Mouse (Mus musculus) limb, embryonic 15.5 days (tissue): ENCODE measurements around the gene Mbtd1. TPM values are rescaled to one million over a fixed set of nuclear protein-coding genes. Genes with fewer than 3 reads are reported as not detected.

Source experiments
- ATAC-seq: fragments of 200-750 bp; cut with Nextera tagmentation; 2 replicates; pipeline ENCODE4 v1.8.0; 2017; ENCODE audit warnings: low read depth, moderate TSS enrichment; ENCODE audit not compliant: insufficient number of reproducible peaks, low FRiP score, low TSS enrichment
- H3K27ac ChIP-seq: fragments of 300-500 bp; sonication (generic); 2 replicates; pipeline ENCODE4 v1.5.1; 2015; ENCODE audit warnings: moderate library complexity, mild to moderate bottlenecking, inconsistent platforms
- H3K27me3 ChIP-seq: fragments of 300-500 bp; sonication (generic); 2 replicates; pipeline ENCODE4 v1.6.1; 2015; ENCODE audit warnings: inconsistent platforms
- H3K36me3 ChIP-seq: fragments of 300-500 bp; sonication (generic); 2 replicates; pipeline ENCODE4 v1.6.1; 2015; ENCODE audit warnings: inconsistent platforms
- H3K4me1 ChIP-seq: fragments of 300-500 bp; sonication (generic); 2 replicates; pipeline ENCODE4 v1.6.1; 2015; ENCODE audit warnings: inconsistent platforms
- H3K4me2 ChIP-seq: fragments of 300-500 bp; sonication (generic); 2 replicates; pipeline ENCODE4 v1.6.1; 2015; ENCODE audit warnings: mild to moderate bottlenecking, inconsistent platforms
- H3K4me3 ChIP-seq: fragments of 300-500 bp; sonication (generic); 2 replicates; pipeline ENCODE4 v1.5.1; 2015; ENCODE audit warnings: mild to moderate bottlenecking, inconsistent platforms
- H3K9ac ChIP-seq: fragments of 300-500 bp; sonication (generic); 2 replicates; pipeline ENCODE4 v1.6.1; 2015; ENCODE audit warnings: inconsistent platforms
- H3K9me3 ChIP-seq: fragments of 300-500 bp; sonication (generic); 2 replicates; pipeline ENCODE4 v1.6.1; 2016; ENCODE audit warnings: inconsistent platforms
- WGBS: fragments of 180-500 bp; shearing (Covaris S2); methylation state at CpG from one replicate; pipeline ENCODE4 v1.1.7; 2015; 5-methylcytosine and 5-hydroxymethylcytosine counted together
- polyA plus RNA-seq: library from polyadenylated mRNA; unstranded; fragments of >200 nt; fragmentation: Nextera tagmentation; extraction: Ambion mirVana; gene quantifications from 2 replicates; pipeline ENCODE4 v1.2.1, GENCODE M21; 2015

Mbtd1 gene
- polyA plus RNA-seq, 1 experiment from 2014 or later = 32.4 TPM

DNA sequence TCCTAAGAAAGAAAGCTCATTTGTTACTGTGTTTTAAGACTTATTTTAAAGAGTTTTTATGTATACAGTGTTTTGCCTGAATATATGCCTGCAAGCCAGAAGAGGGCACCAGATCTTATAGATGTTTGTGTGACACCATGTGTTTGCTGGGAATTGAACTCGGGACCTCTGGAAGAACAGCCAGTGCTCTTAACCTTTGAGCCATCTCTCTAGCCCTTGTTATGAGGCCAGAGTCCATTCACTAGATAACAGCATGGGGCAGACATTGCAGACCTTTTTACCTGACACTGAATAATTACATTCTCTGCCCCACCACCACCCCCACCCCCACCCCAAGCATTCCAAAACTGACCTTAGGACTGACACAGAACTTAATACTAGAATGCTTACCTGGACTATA, 64.4 kb downstream of the Mbtd1 start:
- Histone ChIP-seq H3K9ac (no peak overlapping the region), H3K27ac (no peak overlapping the region), H3K9me3 (no peaks in the 10 kb centered on the region), H3K4me1 (peaks cover 11% of the 10 kb centered on the region), H3K36me3 (peaks cover 64% of the 10 kb centered on the region), H3K4me2 (no peak overlapping the region), H3K27me3 (no peaks in the 10 kb centered on the region), H3K4me3 (no peak overlapping the region)
- 80% methylated on average over 1 of the region's 1 CpGs for WGBS
- ATAC-seq = no peak

DNA sequence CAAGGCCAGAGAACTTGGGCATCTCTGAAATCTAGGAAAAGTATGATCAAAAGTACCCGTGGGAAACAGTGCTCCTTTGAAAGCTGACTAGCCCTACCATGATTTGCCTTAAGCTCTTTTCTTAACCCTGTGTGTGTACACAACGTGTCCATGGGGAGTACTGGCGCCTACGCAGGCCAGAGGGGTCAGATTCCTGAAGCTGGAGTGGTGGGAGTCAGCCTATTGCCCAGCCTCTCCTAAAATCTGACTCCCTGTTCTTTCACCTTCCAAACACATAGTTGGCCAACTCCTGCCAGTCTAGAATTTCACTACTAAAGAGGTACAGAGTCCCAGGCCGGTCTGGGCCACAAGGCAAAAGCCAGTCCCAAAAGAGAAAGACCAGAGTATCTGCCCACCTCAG, 66.7 kb downstream of the Mbtd1 start:
- Histone ChIP-seq H3K9ac (no peak overlapping the region), H3K27ac (no peak overlapping the region), H3K27me3 (no peaks in the 10 kb centered on the region), H3K4me3 (no peak overlapping the region), H3K4me1 (peaks cover 25% of the 10 kb centered on the region), H3K4me2 (no peak overlapping the region), H3K9me3 (no peaks in the 10 kb centered on the region), H3K36me3 (peaks cover 58% of the 10 kb centered on the region)
- no peak for ATAC-seq
- 75% methylated on average over 5 of the region's 5 CpGs for WGBS

DNA sequence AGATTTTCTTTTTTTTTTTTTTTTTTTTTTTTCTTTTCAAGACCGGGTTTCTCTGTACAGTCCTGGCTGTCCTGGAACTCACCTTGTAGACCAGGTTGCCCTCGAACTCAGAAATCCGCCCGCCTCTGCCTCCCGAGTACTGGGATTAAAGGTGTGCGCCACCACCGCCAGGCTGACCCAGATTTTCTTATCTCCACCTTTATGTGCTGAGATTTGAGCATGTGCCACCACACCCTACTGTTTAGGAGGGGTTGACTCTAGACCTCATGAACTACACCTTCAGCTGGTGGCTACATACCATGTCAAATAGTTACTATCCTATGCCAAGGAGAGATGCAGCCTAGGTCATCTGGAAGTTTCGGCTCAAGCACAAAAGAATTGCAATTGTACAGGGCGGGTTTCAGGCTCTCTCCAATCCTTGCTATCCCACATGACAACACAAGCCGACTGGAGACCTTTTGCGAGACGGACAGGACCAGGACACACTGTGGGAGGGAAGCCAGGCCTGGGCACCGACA, 69.1 kb downstream of the Mbtd1 start:
- Histone ChIP-seq H3K36me3 (peaks cover 54% of the 10 kb centered on the region), H3K9me3 (no peaks in the 10 kb centered on the region), H3K4me3 (peak overlapping the region; percentile 63), H3K27me3 (no peaks in the 10 kb centered on the region), H3K4me1 (peaks cover 25% of the 10 kb centered on the region), H3K4me2 (peak overlapping the region; percentile 89), H3K9ac (peak overlapping the region; percentile 68), H3K27ac (peak overlapping the region; percentile 93)
- ATAC-seq = no peak
- WGBS = 36% methylated on average over 13 of the region's 13 CpGs

DNA sequence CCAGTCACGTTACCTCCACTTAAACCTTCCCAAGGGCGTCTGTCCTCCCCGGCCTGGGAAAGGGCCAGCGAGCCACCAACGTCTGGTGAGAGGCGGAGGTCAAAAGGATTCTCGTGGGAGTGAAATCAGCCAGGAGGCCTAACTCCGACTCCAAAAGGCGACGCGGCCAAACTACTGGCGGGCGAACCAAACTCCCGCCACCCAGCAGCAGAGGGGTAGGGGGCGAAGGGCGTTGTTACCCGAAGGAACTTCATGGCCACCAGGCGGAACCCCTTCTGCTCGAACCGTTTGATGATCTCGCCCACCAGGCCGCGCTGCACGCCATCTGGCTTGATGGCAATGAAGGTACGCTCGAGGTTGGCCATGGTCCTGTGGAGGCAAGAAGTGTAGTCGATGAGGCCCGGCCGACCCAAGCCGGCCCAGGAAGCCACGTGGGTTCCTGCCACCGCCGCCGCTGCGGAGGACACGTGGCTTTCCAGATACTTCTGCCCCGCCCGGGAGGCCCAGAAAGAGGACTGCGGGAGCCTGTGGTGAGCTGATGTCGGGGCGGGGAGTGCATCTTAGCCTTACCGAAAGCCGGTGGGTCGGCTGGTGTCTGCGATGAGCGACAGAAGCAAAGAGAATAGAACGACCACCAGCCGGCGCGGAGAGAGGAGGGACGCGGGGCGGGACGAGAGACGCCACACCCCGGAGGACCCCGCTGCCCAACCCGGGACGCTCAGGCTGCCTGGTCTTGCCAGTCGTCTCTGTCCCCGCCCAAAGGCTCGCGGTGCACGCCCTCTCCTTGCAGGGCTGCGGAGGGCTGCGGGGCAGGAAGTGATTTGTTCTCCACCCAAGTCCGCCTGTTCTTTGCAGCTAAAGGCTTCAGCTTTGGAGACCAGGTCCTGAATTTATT, 69.9 kb downstream of the Mbtd1 start:
- H3K27ac ChIP-seq = peak overlapping the region; percentile 93
- ATAC-seq = peak; percentile 95
- no peaks in the 10 kb centered on the region for H3K9me3 ChIP-seq
- H3K4me2 ChIP-seq = peak overlapping the region; percentile 89
- H3K36me3 ChIP-seq = peaks cover 52% of the 10 kb centered on the region
- H3K27me3 ChIP-seq = no peaks in the 10 kb centered on the region
- H3K9ac ChIP-seq = peak overlapping the region; percentile 68
- peaks cover 25% of the 10 kb centered on the region for H3K4me1 ChIP-seq
- peak overlapping the region; percentile 63 for H3K4me3 ChIP-seq
- under 1% methylated on average over 67 of the region's 67 CpGs for WGBS

DNA sequence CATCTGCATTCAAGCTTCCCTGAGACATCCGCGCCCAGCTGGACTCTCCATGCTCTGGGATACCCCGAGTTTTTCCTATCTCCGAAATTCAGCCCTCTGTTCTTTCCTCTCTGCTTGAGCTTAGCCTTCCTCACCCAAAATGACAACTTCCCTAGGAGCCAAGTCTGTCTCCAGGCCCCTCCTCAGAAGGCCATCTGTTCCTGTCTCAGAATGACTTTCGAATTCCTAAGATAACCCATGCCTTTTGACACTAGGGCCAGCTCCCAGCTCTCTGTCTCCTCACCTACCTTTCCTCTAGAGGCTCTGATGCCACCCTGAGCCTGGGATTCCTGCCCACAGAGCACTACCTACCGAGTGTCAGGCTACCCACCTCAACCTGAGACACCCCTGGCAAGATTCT, 70.5 kb downstream of the Mbtd1 start, which contains the start of gene Nme2:
Gene Nme2, minus strand, starts transcription at position 101 of the 400 bp plus-strand sequence.
- Histone ChIP-seq H3K4me2 (peak within 1 kb of the TSS; percentile 89), H3K27me3 (no peaks in the 10 kb centered on the region), H3K9ac (peak within 1 kb of the TSS; percentile 68), H3K9me3 (no peaks in the 10 kb centered on the region), H3K27ac (peak within 1 kb of the TSS; percentile 93), H3K4me1 (peaks cover 25% of the 10 kb centered on the region), H3K4me3 (peak within 1 kb of the TSS; percentile 63), H3K36me3 (peaks cover 52% of the 10 kb centered on the region)
- peak; percentile 15; the same call in 1 of the 2 replicates for ATAC-seq
- 2% methylated on average over 6 of the region's 6 CpGs for WGBS

DNA sequence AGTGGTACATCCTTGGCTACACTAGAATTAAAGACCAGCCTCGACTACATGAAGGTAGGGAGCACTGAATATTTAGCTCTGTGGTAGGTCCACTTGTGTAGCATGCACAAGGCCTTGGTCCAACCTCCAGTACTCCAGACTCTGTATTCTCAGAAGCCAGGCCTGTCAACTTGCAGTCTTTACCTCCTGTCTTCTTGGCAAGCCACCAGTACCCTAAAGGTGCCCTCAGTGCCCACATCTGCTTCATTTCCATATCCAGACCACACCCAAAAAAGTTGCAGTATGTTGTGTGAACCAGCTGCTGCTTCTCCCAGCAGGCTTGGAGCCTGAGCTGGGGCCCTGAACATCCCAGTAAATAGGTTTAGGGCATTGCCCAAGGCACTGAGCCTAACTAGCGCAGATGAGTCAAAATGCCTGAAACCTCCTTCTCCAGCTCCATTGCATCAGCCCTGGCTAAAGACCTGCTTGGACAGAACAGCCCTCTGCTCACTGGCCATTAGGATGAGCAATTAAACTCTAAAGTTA, 71.4 kb downstream of the Mbtd1 start:
- 85% methylated on average over 2 of the region's 2 CpGs for WGBS
- Histone ChIP-seq H3K4me1 (peaks cover 25% of the 10 kb centered on the region), H3K9ac (no peak overlapping the region), H3K4me2 (no peak overlapping the region), H3K4me3 (no peak overlapping the region), H3K27ac (peak overlapping the region; percentile 93; the same call in 1 of the 2 replicates), H3K27me3 (no peaks in the 10 kb centered on the region), H3K36me3 (peaks cover 48% of the 10 kb centered on the region), H3K9me3 (no peaks in the 10 kb centered on the region)
- ATAC-seq = no peak

DNA sequence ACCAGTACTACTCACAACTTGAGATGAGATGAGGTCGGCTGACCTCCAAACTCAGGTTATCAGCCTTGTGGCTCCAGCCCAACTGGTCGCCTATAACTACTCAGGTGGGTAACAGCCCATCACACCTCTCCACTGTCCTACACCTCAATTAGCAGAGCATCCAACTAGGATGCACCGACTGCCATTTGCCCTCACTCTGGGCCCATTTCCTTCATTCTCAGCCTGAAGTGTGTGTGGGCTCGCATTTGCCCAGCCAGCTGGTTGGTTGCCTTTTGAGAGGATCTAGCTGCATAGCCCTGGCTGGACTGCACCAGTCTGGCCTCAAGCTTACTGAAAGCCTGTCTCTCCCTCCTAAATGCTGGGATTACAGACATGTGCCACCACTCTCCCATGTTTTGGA, 72.1 kb downstream of the Mbtd1 start:
- ATAC-seq = no peak
- Histone ChIP-seq H3K36me3 (peaks cover 48% of the 10 kb centered on the region), H3K27me3 (no peaks in the 10 kb centered on the region), H3K4me2 (no peak overlapping the region), H3K9me3 (no peaks in the 10 kb centered on the region), H3K27ac (no peak overlapping the region), H3K4me1 (peaks cover 25% of the 10 kb centered on the region), H3K9ac (no peak overlapping the region), H3K4me3 (no peak overlapping the region)
- WGBS = 77% methylated on average over 4 of the region's 4 CpGs

DNA sequence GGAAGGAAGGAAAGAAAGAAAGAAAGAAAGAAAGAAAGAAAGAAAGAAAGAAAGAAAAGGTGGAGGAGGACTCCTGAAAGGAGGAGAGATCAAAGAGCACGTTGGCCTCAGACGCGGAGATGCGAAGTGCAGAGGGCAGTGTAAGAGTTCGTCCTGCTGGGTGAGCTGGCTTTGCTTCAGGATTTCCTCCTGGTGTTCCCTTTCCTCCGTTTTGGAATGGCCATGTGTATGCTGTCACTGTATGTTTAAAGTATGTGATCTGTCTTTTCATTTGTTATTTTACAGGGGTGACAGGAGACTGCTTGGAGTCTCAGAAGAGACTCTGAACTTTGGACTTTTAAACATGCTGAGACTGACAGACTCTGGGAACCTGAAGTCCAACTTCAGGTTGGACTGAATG, 75.8 kb downstream of the Mbtd1 start:
- 92% methylated on average over 6 of the region's 6 CpGs for WGBS
- H3K27me3 ChIP-seq = no peaks in the 10 kb centered on the region
- peaks cover 7% of the 10 kb centered on the region for H3K4me1 ChIP-seq
- H3K9me3 ChIP-seq = no peaks in the 10 kb centered on the region
- no peak overlapping the region for H3K27ac ChIP-seq
- H3K36me3 ChIP-seq = peaks cover 76% of the 10 kb centered on the region
- no peak overlapping the region for H3K9ac ChIP-seq
- no peak for ATAC-seq
- H3K4me2 ChIP-seq = no peak overlapping the region
- no peak overlapping the region for H3K4me3 ChIP-seq

DNA sequence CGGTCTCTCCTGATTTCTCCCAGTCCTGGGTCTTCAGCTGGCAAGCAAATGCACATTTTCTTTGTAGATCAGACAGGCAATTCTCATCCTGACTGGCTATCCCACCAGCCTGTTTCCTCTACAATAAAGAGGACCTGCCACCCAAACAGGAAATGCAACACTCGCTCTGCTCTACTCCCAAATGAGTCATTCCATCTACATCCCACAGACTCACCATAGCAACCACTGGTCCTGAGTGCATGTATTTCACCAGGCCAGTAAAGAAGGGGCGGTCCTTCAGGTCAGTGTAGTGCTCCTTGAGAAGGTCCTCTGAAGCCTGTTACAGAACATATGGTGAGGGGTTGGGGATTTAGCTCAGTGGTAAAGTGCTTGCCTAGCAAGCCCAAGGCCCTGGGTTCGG, 77.4 kb downstream of the Mbtd1 start:
- Histone ChIP-seq H3K4me1 (peaks cover 5% of the 10 kb centered on the region), H3K27ac (no peak overlapping the region), H3K36me3 (peaks cover 73% of the 10 kb centered on the region), H3K4me2 (no peak overlapping the region), H3K27me3 (no peaks in the 10 kb centered on the region), H3K9ac (no peak overlapping the region), H3K9me3 (no peaks in the 10 kb centered on the region), H3K4me3 (no peak overlapping the region)
- WGBS = 88% methylated on average over 4 of the region's 4 CpGs
- no peak for ATAC-seq

DNA sequence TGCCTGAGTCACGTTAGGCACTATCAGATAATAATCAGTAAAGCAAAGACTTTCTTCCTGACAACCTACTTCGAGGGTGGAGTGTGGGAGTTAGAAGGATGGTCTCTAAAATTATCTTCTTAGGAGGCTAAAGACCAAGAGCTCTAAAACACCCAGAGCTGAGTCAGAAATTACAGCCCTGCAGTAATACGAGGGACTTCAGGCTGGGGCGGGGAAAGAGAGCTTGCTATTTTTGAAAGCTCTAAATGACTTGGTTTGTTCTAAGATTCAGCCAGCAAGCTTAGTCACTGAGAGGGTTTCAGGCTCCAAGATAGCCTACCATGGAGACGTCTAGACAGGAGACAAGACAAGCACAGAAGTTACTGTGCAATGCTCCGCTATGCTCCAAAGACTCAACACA, 79.7 kb downstream of the Mbtd1 start:
- H3K9ac ChIP-seq = no peak overlapping the region
- H3K4me1 ChIP-seq = peaks cover 10% of the 10 kb centered on the region
- 84% methylated on average over 6 of the region's 6 CpGs for WGBS
- no peaks in the 10 kb centered on the region for H3K27me3 ChIP-seq
- H3K36me3 ChIP-seq = peaks cover 53% of the 10 kb centered on the region
- no peak overlapping the region for H3K4me2 ChIP-seq
- H3K27ac ChIP-seq = no peak overlapping the region
- no peak for ATAC-seq
- H3K9me3 ChIP-seq = no peaks in the 10 kb centered on the region
- H3K4me3 ChIP-seq = no peak overlapping the region

DNA sequence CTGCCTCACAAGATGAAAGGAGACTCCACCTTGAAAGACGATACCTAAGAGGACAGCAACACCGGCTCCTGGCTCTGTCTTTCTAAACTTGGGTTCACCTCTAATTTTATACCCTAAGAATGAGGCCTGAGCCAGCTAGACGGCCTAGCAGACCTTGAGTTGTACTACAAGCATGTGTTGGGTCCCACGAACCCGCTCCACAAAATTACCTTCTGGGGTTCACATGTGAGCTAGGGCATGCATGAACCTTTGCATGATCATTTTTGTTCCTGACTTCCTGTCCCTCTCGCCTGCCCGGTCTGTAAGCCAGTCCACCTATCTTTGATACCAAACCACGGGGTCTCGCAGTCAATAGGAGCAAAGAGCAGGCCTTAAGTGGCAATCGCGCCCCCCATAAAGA, 81.7 kb downstream of the Mbtd1 start:
- peak overlapping the region; percentile 39 for H3K9ac ChIP-seq
- 2% methylated on average over 11 of the region's 11 CpGs for WGBS
- peak overlapping the region; percentile 68 for H3K4me2 ChIP-seq
- ATAC-seq = no peak
- peak overlapping the region; percentile 57 for H3K27ac ChIP-seq
- peaks cover 38% of the 10 kb centered on the region for H3K36me3 ChIP-seq
- H3K4me3 ChIP-seq = peak overlapping the region; percentile 71
- H3K27me3 ChIP-seq = no peaks in the 10 kb centered on the region
- no peaks in the 10 kb centered on the region for H3K9me3 ChIP-seq
- H3K4me1 ChIP-seq = peaks cover 10% of the 10 kb centered on the region
